Mouse (Mus musculus): ENCODE measurements around the gene 1600015I10Rik.

Gene 1600015I10Rik

GRCm38 (mm10) chr6:48967868-48968267 lies 38.2 kb downstream of the 1600015I10Rik start:
- no peak for DNase-seq (ENCODE audit: low spot score in 2 of 2)

GRCm38 (mm10) chr6:48974663-48975062 lies 45.0 kb downstream of the 1600015I10Rik start, which contains the start of gene Doxl2:
Gene Doxl2 (plus strand): TSS chr6:48974963.
- no peak for DNase-seq (ENCODE audit: low spot score in 2 of 2)

GRCm38 (mm10) chr6:48979616-48980015 lies 49.9 kb downstream of the 1600015I10Rik start:
- DNase-seq (ENCODE audit: low spot score in 2 of 2) = no peak

GRCm38 (mm10) chr6:48982305-48982704 lies 52.6 kb downstream of the 1600015I10Rik start:
- DNase-seq (ENCODE audit: low spot score in 2 of 2) = no peak
